Mouse (Mus musculus): ENCODE data around the gene Wnk2. TPM values are rescaled to one million over a fixed set of nuclear protein-coding genes. Genes with fewer than 3 reads are reported as not detected.

Gene Wnk2
- polyA plus RNA-seq, 1 experiment from 2014 or later: 27.8 TPM

GRCm38 (mm10) chr13:49147007-49147857 is 582 bp downstream of the Wnk2 start:
- Histone ChIP-seq H3K27ac (peak overlapping the region; percentile 91), H3K36me3 (replicated peaks) (no peaks in the 10 kb centered on the region), H3K4me3 (peak overlapping the region; percentile 85), H3K9me3 (no peaks in the 10 kb centered on the region), H3K4me1 (peaks cover 47% of the 10 kb centered on the region), H3K4me2 (peak overlapping the region; percentile 96), H3K9ac (peak overlapping the region; percentile 87), H3K27me3 (replicated peaks) (no peaks in the 10 kb centered on the region)
- under 1% methylated on average over 97 of the region's 98 CpGs for WGBS
- peak; percentile 84 for ATAC-seq (replicated peaks)

GRCm38 (mm10) chr13:49146698-49147006 is 1.2 kb downstream of the Wnk2 start:
- ATAC-seq (replicated peaks): peak; percentile 15; the same call in 1 of the 2 replicates
- H3K9me3 ChIP-seq: no peaks in the 10 kb centered on the region
- peak overlapping the region; percentile 87 for H3K9ac ChIP-seq
- peak overlapping the region; percentile 85 for H3K4me3 ChIP-seq
- no peaks in the 10 kb centered on the region for H3K36me3 ChIP-seq (replicated peaks)
- peak overlapping the region; percentile 96 for H3K4me2 ChIP-seq
- H3K27me3 ChIP-seq (replicated peaks): no peaks in the 10 kb centered on the region
- peak overlapping the region; percentile 91 for H3K27ac ChIP-seq
- peaks cover 52% of the 10 kb centered on the region for H3K4me1 ChIP-seq
- under 1% methylated on average over 31 of the region's 44 CpGs for WGBS

- WGBS: 22% methylated on average over 17 of the region's 17 CpGs
Measured at GRCm38 (mm10) chr13:49146040-49146697, 1.6 kb downstream of the Wnk2 start.

GRCm38 (mm10) chr13:49145396-49145795 is 2.4 kb downstream of the Wnk2 start:
- Histone ChIP-seq H3K4me1 (peaks cover 56% of the 10 kb centered on the region), H3K9ac (peak overlapping the region; percentile 87), H3K4me3 (peak overlapping the region; percentile 85), H3K9me3 (no peaks in the 10 kb centered on the region), H3K4me2 (peak overlapping the region; percentile 96), H3K27ac (no peak overlapping the region), H3K36me3 (replicated peaks) (no peaks in the 10 kb centered on the region), H3K27me3 (replicated peaks) (no peaks in the 10 kb centered on the region)
- 29% methylated on average over 7 of the region's 7 CpGs for WGBS
- ATAC-seq (replicated peaks): no peak

More at GRCm38 (mm10) chr13:49146040-49146697, 1.6 kb downstream of the Wnk2 start:
- Histone ChIP-seq H3K4me2 (peak overlapping the region; percentile 96), H3K4me1 (peaks cover 52% of the 10 kb centered on the region), H3K9me3 (no peaks in the 10 kb centered on the region), H3K27me3 (replicated peaks) (no peaks in the 10 kb centered on the region), H3K27ac (peak overlapping the region; percentile 91), H3K9ac (peak overlapping the region; percentile 87), H3K36me3 (replicated peaks) (no peaks in the 10 kb centered on the region), H3K4me3 (peak overlapping the region; percentile 85)
- ATAC-seq (replicated peaks): 0 out of 2 replicates have a peak, but pooled peaks have one; percentile 12

GRCm38 (mm10) chr13:49144451-49144850 is 3.4 kb downstream of the Wnk2 start:
- Histone ChIP-seq H3K36me3 (replicated peaks) (no peaks in the 10 kb centered on the region), H3K4me3 (peak overlapping the region; percentile 85), H3K9ac (peak overlapping the region; percentile 87), H3K4me1 (peaks cover 56% of the 10 kb centered on the region), H3K27me3 (replicated peaks) (no peaks in the 10 kb centered on the region), H3K27ac (no peak overlapping the region), H3K4me2 (peak overlapping the region; percentile 96), H3K9me3 (no peaks in the 10 kb centered on the region)
- no peak for ATAC-seq (replicated peaks)
- 45% methylated on average over 6 of the region's 6 CpGs for WGBS

- 89% methylated on average over 7 of the region's 7 CpGs for WGBS
- H3K4me1 ChIP-seq: peaks cover 55% of the 10 kb centered on the region
- H3K9me3 ChIP-seq: no peaks in the 10 kb centered on the region
- no peaks in the 10 kb centered on the region for H3K27me3 ChIP-seq (replicated peaks)
- H3K4me3 ChIP-seq: no peak overlapping the region
- H3K27ac ChIP-seq: no peak overlapping the region
- H3K4me2 ChIP-seq: peak overlapping the region; percentile 96; the same call in 1 of the 2 replicates
- no peak overlapping the region for H3K9ac ChIP-seq
- no peak for ATAC-seq (replicated peaks)
- no peaks in the 10 kb centered on the region for H3K36me3 ChIP-seq (replicated peaks)
Measured at GRCm38 (mm10) chr13:49143323-49143722, 4.5 kb downstream of the Wnk2 start.

- Histone ChIP-seq H3K9me3 (no peaks in the 10 kb centered on the region), H3K9ac (no peak overlapping the region), H3K27ac (no peak overlapping the region), H3K4me3 (no peak overlapping the region), H3K4me1 (peaks cover 51% of the 10 kb centered on the region), H3K36me3 (replicated peaks) (no peaks in the 10 kb centered on the region), H3K4me2 (no peak overlapping the region), H3K27me3 (replicated peaks) (no peaks in the 10 kb centered on the region)
- 91% methylated on average over 5 of the region's 5 CpGs for WGBS
- ATAC-seq (replicated peaks): no peak
Measured at GRCm38 (mm10) chr13:49142396-49142795, 5.4 kb downstream of the Wnk2 start.

- no peak overlapping the region for H3K4me3 ChIP-seq
Measured at GRCm38 (mm10) chr13:49140567-49140966, 7.2 kb downstream of the Wnk2 start.

GRCm38 (mm10) chr13:49134491-49134890 is 13.3 kb downstream of the Wnk2 start:
- Histone ChIP-seq H3K27ac (no peak overlapping the region), H3K9ac (no peak overlapping the region), H3K9me3 (no peaks in the 10 kb centered on the region), H3K4me3 (no peak overlapping the region), H3K36me3 (replicated peaks) (no peaks in the 10 kb centered on the region), H3K27me3 (replicated peaks) (no peaks in the 10 kb centered on the region), H3K4me1 (peaks cover 38% of the 10 kb centered on the region), H3K4me2 (no peak overlapping the region)
- 96% methylated on average over 11 of the region's 11 CpGs for WGBS
- ATAC-seq (replicated peaks): no peak

More at GRCm38 (mm10) chr13:49140567-49140966, 7.2 kb downstream of the Wnk2 start:
- H3K4me2 ChIP-seq: no peak overlapping the region
- no peak for ATAC-seq (replicated peaks)
- WGBS: 63% methylated on average over 4 of the region's 4 CpGs
- H3K27me3 ChIP-seq (replicated peaks): no peaks in the 10 kb centered on the region
- H3K4me1 ChIP-seq: peaks cover 42% of the 10 kb centered on the region
- no peaks in the 10 kb centered on the region for H3K36me3 ChIP-seq (replicated peaks)
- no peaks in the 10 kb centered on the region for H3K9me3 ChIP-seq
- H3K27ac ChIP-seq: no peak overlapping the region
- H3K9ac ChIP-seq: no peak overlapping the region

- H3K4me2 ChIP-seq: no peak overlapping the region
- H3K27ac ChIP-seq: no peak overlapping the region
- 69% methylated on average over 4 of the region's 4 CpGs for WGBS
- no peaks in the 10 kb centered on the region for H3K27me3 ChIP-seq (replicated peaks)
- peaks cover 52% of the 10 kb centered on the region for H3K4me1 ChIP-seq
- H3K36me3 ChIP-seq (replicated peaks): no peaks in the 10 kb centered on the region
- ATAC-seq (replicated peaks): no peak
- no peak overlapping the region for H3K9ac ChIP-seq
- no peak overlapping the region for H3K4me3 ChIP-seq
- H3K9me3 ChIP-seq: no peaks in the 10 kb centered on the region
Measured at GRCm38 (mm10) chr13:49133125-49133524, 14.7 kb downstream of the Wnk2 start.

GRCm38 (mm10) chr13:49131946-49132687 is 15.7 kb downstream of the Wnk2 start:
- Histone ChIP-seq H3K36me3 (replicated peaks) (no peaks in the 10 kb centered on the region), H3K4me1 (peaks cover 62% of the 10 kb centered on the region), H3K9ac (no peak overlapping the region), H3K9me3 (no peaks in the 10 kb centered on the region), H3K27me3 (replicated peaks) (no peaks in the 10 kb centered on the region), H3K4me2 (no peak overlapping the region), H3K4me3 (no peak overlapping the region), H3K27ac (peak overlapping the region; percentile 32)
- 76% methylated on average over 7 of the region's 7 CpGs for WGBS
- no peak for ATAC-seq (replicated peaks)

- no peak for ATAC-seq (replicated peaks)
Measured at GRCm38 (mm10) chr13:49131342-49131855, 16.4 kb downstream of the Wnk2 start.

More at GRCm38 (mm10) chr13:49131342-49131855, 16.4 kb downstream of the Wnk2 start:
- no peaks in the 10 kb centered on the region for H3K36me3 ChIP-seq (replicated peaks)
- no peak overlapping the region for H3K4me3 ChIP-seq
- peak overlapping the region; percentile 34 for H3K27ac ChIP-seq
- H3K4me1 ChIP-seq: peaks cover 66% of the 10 kb centered on the region
- no peaks in the 10 kb centered on the region for H3K27me3 ChIP-seq (replicated peaks)
- H3K4me2 ChIP-seq: no peak overlapping the region
- H3K9ac ChIP-seq: no peak overlapping the region
- 65% methylated on average over 4 of the region's 4 CpGs for WGBS
- H3K9me3 ChIP-seq: no peaks in the 10 kb centered on the region
